Mouse (Mus musculus): ENCODE results near the gene Tbl2. TPM values are rescaled to one million over a fixed set of nuclear protein-coding genes. Genes with fewer than 3 reads are reported as not detected.

The Tbl2 gene
- polyA plus RNA-seq, 1 experiment from 2014 or later = 15.9 TPM

- no peaks in the 10 kb centered on the region for H3K9me3 ChIP-seq
Observed at GRCm38 (mm10) chr5:135161221-135161620, 11.8 kb downstream of the Tbl2 start.

GRCm38 (mm10) chr5:135161650-135162049 is 12.2 kb downstream of the Tbl2 start:
- Histone ChIP-seq H3K4me1 (replicated peaks) (no peaks in the 10 kb centered on the region), H3K4me2 (no peak overlapping the region), H3K9ac (no peak overlapping the region), H3K27me3 (no peaks in the 10 kb centered on the region), H3K9me3 (no peaks in the 10 kb centered on the region), H3K4me3 (no peak overlapping the region), H3K36me3 (peaks cover 65% of the 10 kb centered on the region), H3K27ac (replicated peaks) (no peak overlapping the region)
- no peak for ATAC-seq (ENCODE audit: low read depth)
- WGBS = 92% methylated on average over 7 of the region's 7 CpGs

More at GRCm38 (mm10) chr5:135161221-135161620, 11.8 kb downstream of the Tbl2 start:
- H3K9ac ChIP-seq = no peak overlapping the region
- H3K27ac ChIP-seq (replicated peaks) = no peak overlapping the region
- no peaks in the 10 kb centered on the region for H3K27me3 ChIP-seq
- H3K4me3 ChIP-seq = no peak overlapping the region
- H3K4me2 ChIP-seq = no peak overlapping the region
- no peak for ATAC-seq (ENCODE audit: low read depth)
- no peaks in the 10 kb centered on the region for H3K4me1 ChIP-seq (replicated peaks)
- 93% methylated on average over 4 of the region's 4 CpGs for WGBS
- H3K36me3 ChIP-seq = peaks cover 69% of the 10 kb centered on the region

GRCm38 (mm10) chr5:135162361-135162760 is 12.9 kb downstream of the Tbl2 start:
- Histone ChIP-seq H3K4me2 (no peak overlapping the region), H3K4me1 (replicated peaks) (no peaks in the 10 kb centered on the region), H3K9me3 (no peaks in the 10 kb centered on the region), H3K9ac (no peak overlapping the region), H3K27ac (replicated peaks) (no peak overlapping the region), H3K4me3 (no peak overlapping the region), H3K36me3 (peaks cover 58% of the 10 kb centered on the region), H3K27me3 (no peaks in the 10 kb centered on the region)
- 97% methylated on average over 8 of the region's 8 CpGs for WGBS
- no peak for ATAC-seq (ENCODE audit: low read depth)

- no peaks in the 10 kb centered on the region for H3K9me3 ChIP-seq
- peaks cover 55% of the 10 kb centered on the region for H3K36me3 ChIP-seq
- WGBS = 89% methylated on average over 6 of the region's 6 CpGs
- H3K4me3 ChIP-seq = no peak overlapping the region
- ATAC-seq (ENCODE audit: low read depth) = no peak
- no peak overlapping the region for H3K27ac ChIP-seq (replicated peaks)
- H3K4me2 ChIP-seq = no peak overlapping the region
- H3K9ac ChIP-seq = no peak overlapping the region
- H3K27me3 ChIP-seq = no peaks in the 10 kb centered on the region
- H3K4me1 ChIP-seq (replicated peaks) = 0 out of 2 replicates have a peak, but pooled peaks cover 2% of the 10 kb centered on the region
Observed at GRCm38 (mm10) chr5:135162821-135163220, 13.4 kb downstream of the Tbl2 start.

GRCm38 (mm10) chr5:135166909-135167308 is 17.5 kb downstream of the Tbl2 start:
- H3K4me1 ChIP-seq (replicated peaks) = peaks cover 22% of the 10 kb centered on the region
- no peaks in the 10 kb centered on the region for H3K9me3 ChIP-seq
- no peak for ATAC-seq (ENCODE audit: low read depth)
- 93% methylated on average over 4 of the region's 4 CpGs for WGBS
- H3K4me3 ChIP-seq = no peak overlapping the region
- H3K27ac ChIP-seq (replicated peaks) = no peak overlapping the region
- no peaks in the 10 kb centered on the region for H3K27me3 ChIP-seq
- H3K9ac ChIP-seq = no peak overlapping the region
- no peak overlapping the region for H3K4me2 ChIP-seq
- peaks cover 25% of the 10 kb centered on the region for H3K36me3 ChIP-seq

- H3K9ac ChIP-seq = no peak overlapping the region
Observed at GRCm38 (mm10) chr5:135167469-135167868, 18.0 kb downstream of the Tbl2 start.

GRCm38 (mm10) chr5:135168063-135169062 is 18.9 kb downstream of the Tbl2 start, which contains the start of gene Bcl7b:
TSS of gene Bcl7b (plus strand) at chr5:135168283.
- Histone ChIP-seq H3K9ac (peak within 1 kb of the TSS; percentile 95), H3K27ac (replicated peaks) (peak within 1 kb of the TSS; percentile 100), H3K9me3 (no peaks in the 10 kb centered on the region), H3K27me3 (no peaks in the 10 kb centered on the region), H3K4me1 (replicated peaks) (peaks cover 22% of the 10 kb centered on the region), H3K4me2 (peak within 1 kb of the TSS; percentile 98), H3K36me3 (peaks cover 25% of the 10 kb centered on the region), H3K4me3 (peak within 1 kb of the TSS; percentile 65)
- 3% methylated on average over 71 of the region's 95 CpGs for WGBS
- peak; percentile 99 for ATAC-seq (ENCODE audit: low read depth)

More at GRCm38 (mm10) chr5:135167469-135167868, 18.0 kb downstream of the Tbl2 start:
- Histone ChIP-seq H3K4me2 (peak overlapping the region; percentile 98), H3K4me3 (peak overlapping the region; percentile 65; the same call in 1 of the 2 replicates), H3K9me3 (no peaks in the 10 kb centered on the region), H3K27me3 (no peaks in the 10 kb centered on the region), H3K36me3 (peaks cover 25% of the 10 kb centered on the region), H3K4me1 (replicated peaks) (peaks cover 22% of the 10 kb centered on the region), H3K27ac (replicated peaks) (peak overlapping the region; percentile 100)
- ATAC-seq (ENCODE audit: low read depth) = no peak
- 96% methylated on average over 4 of the region's 4 CpGs for WGBS

GRCm38 (mm10) chr5:135169479-135169878 is 20.0 kb downstream of the Tbl2 start:
- Histone ChIP-seq H3K9ac (peak overlapping the region; percentile 83), H3K4me3 (peak overlapping the region; percentile 65), H3K36me3 (peaks cover 36% of the 10 kb centered on the region), H3K4me2 (peak overlapping the region; percentile 98), H3K4me1 (replicated peaks) (peaks cover 22% of the 10 kb centered on the region), H3K27ac (replicated peaks) (no peak overlapping the region), H3K9me3 (no peaks in the 10 kb centered on the region), H3K27me3 (no peaks in the 10 kb centered on the region)
- ATAC-seq (ENCODE audit: low read depth) = no peak
- 89% methylated on average over 5 of the region's 5 CpGs for WGBS

GRCm38 (mm10) chr5:135171688-135172220 is 22.3 kb downstream of the Tbl2 start:
- no peak overlapping the region for H3K9ac ChIP-seq
- no peaks in the 10 kb centered on the region for H3K9me3 ChIP-seq
- WGBS = 92% methylated on average over 6 of the region's 6 CpGs
- peaks cover 58% of the 10 kb centered on the region for H3K36me3 ChIP-seq
- ATAC-seq (ENCODE audit: low read depth) = no peak
- H3K4me2 ChIP-seq = no peak overlapping the region
- no peaks in the 10 kb centered on the region for H3K27me3 ChIP-seq
- no peak overlapping the region for H3K4me3 ChIP-seq
- peaks cover 22% of the 10 kb centered on the region for H3K4me1 ChIP-seq (replicated peaks)
- H3K27ac ChIP-seq (replicated peaks) = no peak overlapping the region

- no peak overlapping the region for H3K9ac ChIP-seq
- H3K36me3 ChIP-seq = peaks cover 70% of the 10 kb centered on the region
- H3K9me3 ChIP-seq = no peaks in the 10 kb centered on the region
- ATAC-seq (ENCODE audit: low read depth) = no peak
- peaks cover 19% of the 10 kb centered on the region for H3K4me1 ChIP-seq (replicated peaks)
- no peak overlapping the region for H3K4me2 ChIP-seq
- 93% methylated on average over 5 of the region's 5 CpGs for whole genome bisulfite sequencing
- H3K27me3 ChIP-seq = no peaks in the 10 kb centered on the region
- no peak overlapping the region for H3K27ac ChIP-seq (replicated peaks)
- no peak overlapping the region for H3K4me3 ChIP-seq
Observed at GRCm38 (mm10) chr5:135172986-135173385, 23.5 kb downstream of the Tbl2 start.

GRCm38 (mm10) chr5:135175086-135175485 is 25.6 kb downstream of the Tbl2 start:
- H3K27me3 ChIP-seq = no peaks in the 10 kb centered on the region
- peaks cover 89% of the 10 kb centered on the region for H3K36me3 ChIP-seq
- H3K4me2 ChIP-seq = no peak overlapping the region
- 0 out of 2 replicates have a peak, but pooled peaks cover 7% of the 10 kb centered on the region for H3K4me1 ChIP-seq (replicated peaks)
- no peaks in the 10 kb centered on the region for H3K9me3 ChIP-seq
- ATAC-seq (ENCODE audit: low read depth) = no peak
- H3K4me3 ChIP-seq = no peak overlapping the region
- H3K9ac ChIP-seq = no peak overlapping the region
- H3K27ac ChIP-seq (replicated peaks) = no peak overlapping the region

GRCm38 (mm10) chr5:135178523-135178922 is 29.1 kb downstream of the Tbl2 start:
- 80% methylated on average over 3 of the region's 3 CpGs for WGBS
- H3K36me3 ChIP-seq = peaks cover 92% of the 10 kb centered on the region

More at GRCm38 (mm10) chr5:135178523-135178922, 29.1 kb downstream of the Tbl2 start:
- H3K27ac ChIP-seq (replicated peaks) = no peak overlapping the region
- no peaks in the 10 kb centered on the region for H3K27me3 ChIP-seq
- no peak for ATAC-seq (ENCODE audit: low read depth)
- H3K4me2 ChIP-seq = no peak overlapping the region
- peak overlapping the region; percentile 4; the same call in 1 of the 2 replicates for H3K9ac ChIP-seq
- no peaks in the 10 kb centered on the region for H3K4me1 ChIP-seq (replicated peaks)
- no peaks in the 10 kb centered on the region for H3K9me3 ChIP-seq
- H3K4me3 ChIP-seq = no peak overlapping the region
